Mouse (Mus musculus) forelimb bud, embryonic 11.5 days (tissue): ENCODE measurements around the gene Fhdc1.

Experiments used
- DNase-seq: peaks from one replicate; pipeline ENCODE4 v3.0.0-alpha.2; 2012; ENCODE audit warnings: low read depth, low spot score

Fhdc1 gene

GRCm38 (mm10) chr3:84474981-84475775 is 5.1 kb downstream of the Fhdc1 start:
- DNase-seq, result no peak

DNA sequence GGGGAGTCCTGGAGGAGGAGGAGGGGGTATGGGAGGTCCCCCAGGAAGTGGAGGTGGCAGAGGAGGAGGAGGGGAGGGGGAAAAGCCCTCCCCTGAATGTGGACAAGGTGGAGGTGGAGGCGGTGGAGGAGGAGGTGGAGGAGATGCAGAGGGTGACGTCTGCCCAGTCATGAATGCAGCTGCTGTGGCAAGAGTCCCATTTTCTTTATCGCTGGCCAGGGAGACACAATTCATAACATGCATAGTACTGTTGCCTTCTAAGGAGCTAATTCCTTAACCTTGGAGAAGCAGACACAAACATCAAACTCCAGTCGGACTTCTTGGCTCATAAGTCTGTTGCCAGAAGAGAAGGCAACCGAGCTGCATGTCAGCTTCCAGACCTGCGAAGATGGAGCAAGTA is 5.8 kb downstream of the Fhdc1 start:
- no peak for DNase-seq

GRCm38 (mm10) chr3:84472955-84473354 is 7.3 kb downstream of the Fhdc1 start:
- no peak for DNase-seq

- no peak for DNase-seq
These were observed 7.7 kb downstream of the Fhdc1 start for GRCm38 (mm10) chr3:84472527-84472926.

DNA sequence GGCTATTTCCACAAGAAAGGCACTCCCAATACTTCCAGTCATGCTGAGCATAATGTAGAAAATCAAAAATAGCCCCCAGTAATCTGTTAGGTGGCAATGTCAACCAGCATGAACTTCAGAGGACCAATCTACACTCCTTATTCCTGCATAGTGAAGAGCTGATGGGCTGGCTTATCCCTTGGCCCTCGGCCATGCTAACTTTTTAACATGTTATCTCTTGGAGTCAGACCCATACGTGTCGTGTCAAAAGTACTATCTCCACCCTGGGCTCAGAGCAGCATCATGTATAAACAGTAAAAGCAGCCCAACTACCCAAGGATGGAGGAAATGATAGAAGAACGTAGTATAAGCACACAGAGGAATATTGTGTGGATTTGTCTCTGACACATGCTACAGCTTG is 9.1 kb downstream of the Fhdc1 start:
- DNase-seq, result no peak

DNA sequence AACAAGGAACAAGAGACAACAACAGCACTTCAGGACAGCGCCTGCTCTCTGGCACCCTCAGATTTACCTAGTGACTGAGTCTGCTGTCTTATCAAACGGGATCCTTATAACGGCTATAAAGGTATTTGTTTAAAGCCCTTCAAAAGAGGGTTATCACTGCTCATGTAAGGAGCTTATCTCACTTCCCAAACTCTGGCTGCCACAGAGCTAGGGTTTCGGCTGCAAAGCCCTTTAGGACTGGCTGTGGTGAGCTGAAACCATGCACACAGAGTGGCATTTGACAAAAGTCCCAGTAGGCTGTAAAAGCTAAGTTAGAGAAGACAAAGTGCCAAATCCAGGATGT is 12.1 kb downstream of the Fhdc1 start:
- DNase-seq, result no peak

- DNase-seq, result no peak
These were observed 12.7 kb downstream of the Fhdc1 start for GRCm38 (mm10) chr3:84467419-84468110.

- DNase-seq, result no peak
These were observed 14.3 kb downstream of the Fhdc1 start for GRCm38 (mm10) chr3:84465822-84466500.

GRCm38 (mm10) chr3:84461687-84462086 is 18.5 kb downstream of the Fhdc1 start:
- DNase-seq, result no peak

DNA sequence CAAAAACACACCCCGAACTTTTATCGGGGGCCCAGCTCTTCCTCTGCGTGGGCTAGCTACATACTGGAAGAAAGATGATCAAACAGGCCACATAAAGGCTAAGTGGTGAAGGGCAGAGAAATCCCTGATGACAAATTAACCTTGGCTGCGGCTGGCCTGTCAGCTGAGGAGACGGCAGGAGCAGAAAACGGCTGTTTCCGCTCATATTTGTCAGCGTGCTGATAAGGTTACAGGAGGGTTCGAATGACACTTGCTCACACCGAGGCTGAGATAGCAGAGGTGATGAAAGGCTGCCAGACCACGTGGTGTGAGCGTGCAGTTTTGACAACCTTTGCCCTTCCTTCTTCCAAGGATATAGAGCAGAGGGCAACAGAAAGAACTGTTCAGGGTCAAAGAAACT is 19.3 kb downstream of the Fhdc1 start:
- DNase-seq, result no peak

GRCm38 (mm10) chr3:84460499-84460898 is 19.7 kb downstream of the Fhdc1 start:
- DNase-seq, result no peak

- no peak for DNase-seq
These were observed 24.4 kb downstream of the Fhdc1 start for GRCm38 (mm10) chr3:84455733-84456417.

- no peak for DNase-seq
These were observed 29.6 kb downstream of the Fhdc1 start for GRCm38 (mm10) chr3:84450651-84451050.

DNA sequence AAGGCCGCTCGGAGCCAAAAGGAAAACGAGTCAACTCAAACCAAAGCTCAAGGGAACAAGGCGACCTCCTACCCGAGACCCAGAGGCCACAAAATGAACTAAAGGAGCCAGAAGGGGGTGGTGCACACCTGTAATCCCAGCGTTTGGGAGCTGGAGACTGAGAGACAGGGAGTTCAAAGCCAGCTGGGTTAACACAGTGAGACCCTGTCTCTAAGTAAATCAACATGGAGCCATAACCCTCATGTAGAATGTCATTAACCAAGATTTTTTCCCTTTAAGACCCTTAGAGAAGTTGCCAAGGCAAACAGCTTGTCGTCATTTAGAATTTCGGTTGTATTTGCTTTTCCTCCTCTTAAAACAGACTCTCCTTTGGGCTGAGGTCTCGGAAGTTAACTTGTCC is 31.2 kb downstream of the Fhdc1 start:
- DNase-seq, result no peak

GRCm38 (mm10) chr3:84447803-84448202 is 32.4 kb downstream of the Fhdc1 start:
- DNase-seq, result no peak

DNA sequence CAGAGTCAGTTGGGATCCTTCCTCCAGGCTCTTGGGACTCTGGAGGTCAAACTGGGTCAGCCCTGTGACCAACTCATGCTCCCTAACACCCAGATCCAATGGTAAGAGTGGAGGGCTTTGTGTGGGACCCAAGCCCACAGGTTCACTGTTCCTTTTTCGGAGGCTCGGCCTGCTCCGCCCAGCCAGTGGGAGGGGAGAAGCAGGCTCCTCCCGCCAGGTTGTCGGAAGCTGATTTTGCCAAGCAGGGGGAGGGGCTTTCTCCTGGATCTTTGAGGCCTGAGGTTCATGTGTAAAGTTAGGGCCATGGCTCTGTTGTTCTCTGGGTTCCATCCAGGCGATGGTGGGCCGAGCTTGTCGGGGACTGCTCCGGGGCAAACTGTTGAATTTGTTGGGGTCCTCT is 34.4 kb downstream of the Fhdc1 start:
- DNase-seq, result peak; percentile 50

DNA sequence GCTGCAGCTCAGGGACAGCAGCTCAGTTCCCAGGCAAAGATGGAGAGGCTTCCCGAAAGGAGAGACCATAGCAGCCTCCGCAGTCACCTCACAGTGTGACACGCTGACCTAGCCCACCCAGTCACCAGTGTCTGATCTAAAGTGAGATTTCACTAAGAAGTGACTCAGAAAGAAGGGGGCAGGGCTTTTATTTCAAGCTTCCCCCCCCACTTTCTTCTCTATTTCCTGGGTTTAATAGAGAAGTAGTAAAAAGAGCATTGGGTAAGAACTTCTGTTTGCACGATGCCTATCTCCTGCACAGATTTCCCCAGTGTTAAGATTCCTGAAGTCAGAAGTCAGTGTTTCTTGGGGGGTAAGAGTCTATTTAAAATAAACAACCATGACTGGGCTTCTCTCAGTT is 37.3 kb downstream of the Fhdc1 start:
- DNase-seq, result no peak

DNA sequence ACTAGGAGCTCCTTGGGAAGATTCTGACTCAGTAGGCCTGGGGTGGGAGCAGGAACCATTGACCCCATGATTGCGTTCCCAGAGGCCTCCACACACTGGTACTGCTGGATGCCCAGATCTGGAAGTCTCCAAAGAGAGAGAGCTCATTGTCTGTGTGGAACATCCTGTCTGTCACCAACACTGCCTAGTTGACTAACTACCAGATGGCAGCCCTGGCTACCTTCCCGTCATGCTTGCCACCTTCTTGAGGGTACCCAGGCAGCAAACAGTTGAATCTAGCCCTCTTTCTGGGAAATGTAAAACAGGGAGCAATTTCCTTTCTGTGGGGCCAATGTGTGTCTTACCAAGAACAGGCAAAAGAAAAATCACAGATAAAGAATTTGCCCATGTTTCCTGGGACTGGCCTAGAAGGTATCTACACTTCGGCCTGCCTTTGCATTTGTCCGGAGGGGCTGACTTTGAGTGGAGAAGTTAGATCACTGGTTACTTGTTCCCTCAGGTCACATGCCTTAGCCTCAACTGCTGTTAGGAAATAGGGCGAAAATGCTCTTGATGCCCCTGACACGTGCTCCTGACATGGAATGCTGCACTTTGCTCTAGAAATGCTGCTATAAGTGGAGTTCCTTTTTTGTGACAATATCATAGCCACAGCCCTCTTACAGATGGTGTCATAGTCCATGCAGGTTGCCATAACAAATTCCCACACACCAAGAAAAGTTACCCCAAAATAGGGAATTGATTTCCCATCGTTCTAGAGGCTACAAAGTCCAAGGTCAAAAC is 40.6 kb downstream of the Fhdc1 start:
- DNase-seq, result no peak

GRCm38 (mm10) chr3:84438840-84439239 is 41.4 kb downstream of the Fhdc1 start:
- DNase-seq, result no peak

- DNase-seq, result no peak
These were observed 42.1 kb downstream of the Fhdc1 start for GRCm38 (mm10) chr3:84438118-84438517.

DNA sequence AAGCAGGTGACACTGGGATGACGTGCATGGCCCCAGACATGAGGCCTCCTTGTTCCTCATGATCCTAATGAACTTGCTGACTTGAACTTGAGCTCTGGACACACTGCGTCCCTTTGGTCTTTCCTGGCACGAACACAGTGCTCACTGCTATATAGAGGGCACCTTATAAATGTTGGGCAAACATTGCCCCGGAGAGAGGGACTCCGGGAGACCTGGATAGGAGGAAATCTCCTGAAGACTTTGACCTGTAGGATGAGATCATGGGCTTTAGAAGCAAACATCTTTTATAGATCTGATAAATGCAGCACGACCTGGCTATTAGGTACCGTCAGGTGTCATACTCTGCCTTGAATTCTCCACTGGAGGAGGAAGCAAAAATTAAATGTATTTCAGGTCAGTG is 43.3 kb downstream of the Fhdc1 start:
- DNase-seq, result no peak
